Mouse (Mus musculus): ENCODE measurements around the gene Cct5. TPM values are rescaled to one million over a fixed set of nuclear protein-coding genes. Genes with fewer than 3 reads are reported as not detected.

Cct5 gene
- total and polyA plus RNA-seq, 3 experiments, result 396 to 1,184 (median 798) TPM

- Histone ChIP-seq H3K9ac (ENCODE audit: control insufficient read depth, low read depth, low read length, poor library complexity, severe bottlenecking) (no peak overlapping the region), H3K36me3 (ENCODE audit: control insufficient read depth in 1 of 2, insufficient read depth in 2 of 2, low read length in 2 of 2) (peaks cover 0 to 2% of the 10 kb centered on the region in 2 experiments; a peak in 1 of 4 replicates), H3K9me3 (replicated peaks; ENCODE audit: insufficient read depth, low read length) (no peaks in the 10 kb centered on the region), H3K27me3 (ENCODE audit: control insufficient read depth in 1 of 2, insufficient read depth in 2 of 2, low read length in 2 of 2) (no peaks in the 10 kb centered on the region), H3K4me1 (ENCODE audit: control insufficient read depth in 1 of 2, insufficient read depth in 2 of 2, low read length in 2 of 2) (peaks cover 0 to 9% of the 10 kb centered on the region in 2 experiments; a peak in 2 of 4 replicates), H3K4me3 (ENCODE audit: control insufficient read depth in 1 of 2, insufficient read depth in 1 of 2, low read depth in 2 of 2, low read length in 2 of 2) (no peak overlapping the region), H3K27ac (ENCODE audit: control insufficient read depth, low read depth, low read length) (no peak overlapping the region), H3K79me2 (ENCODE audit: control insufficient read depth, insufficient read depth, low read length, poor library complexity) (no peaks in the 10 kb centered on the region)
- TF ChIP-seq TAL1 (IDR thresholded peaks at IDR 0.05; ENCODE audit: low read length) (no peak), RAD21 (IDR thresholded peaks at IDR 0.05; ENCODE audit: low read depth, low read length) (no peak), SMC3 (IDR thresholded peaks at IDR 0.05; ENCODE audit: low read depth, low read length) (no peak), CHD2 (IDR thresholded peaks at IDR 0.05; ENCODE audit: low read length) (no peak), TBP (IDR thresholded peaks at IDR 0.05; ENCODE audit: low read depth, low read length) (no peak), USF2 (IDR thresholded peaks at IDR 0.05; ENCODE audit: borderline replicate concordance in 1 of 2, insufficient read depth in 1 of 2, low read depth in 1 of 2, low read length in 2 of 2) (no peak), BHLHE40 (IDR thresholded peaks at IDR 0.05; ENCODE audit: borderline replicate concordance, low read depth, low read length) (no peak), RCOR1 (IDR thresholded peaks at IDR 0.05; ENCODE audit: low read depth, low read length) (no peak), USF1 (IDR thresholded peaks at IDR 0.05; ENCODE audit: low read depth, low read length) (no peak), E2F4 (IDR thresholded peaks at IDR 0.05; ENCODE audit: borderline replicate concordance, low read depth, low read length) (no peak), ETS1 (IDR thresholded peaks at IDR 0.05; ENCODE audit: low read depth, low read length) (no peak), ZC3H11A (IDR thresholded peaks at IDR 0.05; ENCODE audit: low read depth, low read length) (no peak), NRF1 (IDR thresholded peaks at IDR 0.05; ENCODE audit: insufficient read depth, low read depth, low read length, poor library complexity, severe bottlenecking) (no peak), ZKSCAN1 (IDR thresholded peaks at IDR 0.05; ENCODE audit: low read depth, low read length) (no peak), JUND (IDR thresholded peaks at IDR 0.05; ENCODE audit: low read depth, low read length) (no peak), KAT2A (conservative IDR thresholded peaks at IDR 0.05; ENCODE audit: low read depth, low read length) (no peak)
- DNase-seq (ENCODE audit: low read depth, low spot score), result no peak
Observed at GRCm38 (mm10) chr15:31561976-31562375, 39.6 kb downstream of the Cct5 start.

- H3K27ac ChIP-seq (ENCODE audit: control insufficient read depth, low read depth, low read length), result no peak overlapping the region
- H3K36me3 ChIP-seq (ENCODE audit: control insufficient read depth in 1 of 2, insufficient read depth in 2 of 2, low read length in 2 of 2), result peaks cover 0 to 2% of the 10 kb centered on the region in 2 experiments; a peak in 1 of 4 replicates
- TF ChIP-seq POLR2AphosphoS2 (IDR thresholded peaks at IDR 0.05; ENCODE audit: low read length) (no peak), SIN3A (IDR thresholded peaks at IDR 0.05; ENCODE audit: low read length) (no peak), MXI1 (IDR thresholded peaks at IDR 0.05; ENCODE audit: low read depth, low read length) (no peak), CHD2 (IDR thresholded peaks at IDR 0.05; ENCODE audit: low read length) (no peak), MAZ (IDR thresholded peaks at IDR 0.05; ENCODE audit: low read depth, low read length) (no peak), ETS1 (IDR thresholded peaks at IDR 0.05; ENCODE audit: low read depth, low read length) (no peak), MYB (IDR thresholded peaks at IDR 0.05; ENCODE audit: low read depth, low read length) (no peak), MYC (IDR thresholded peaks at IDR 0.05; ENCODE audit: low read depth, low read length) (no peak), SMC3 (IDR thresholded peaks at IDR 0.05; ENCODE audit: low read depth, low read length) (no peak), MAFK (IDR thresholded peaks at IDR 0.05; ENCODE audit: borderline replicate concordance, low read depth, low read length) (no peak), BHLHE40 (IDR thresholded peaks at IDR 0.05; ENCODE audit: borderline replicate concordance, low read depth, low read length) (no peak), ZC3H11A (IDR thresholded peaks at IDR 0.05; ENCODE audit: low read depth, low read length) (no peak), E2F4 (IDR thresholded peaks at IDR 0.05; ENCODE audit: borderline replicate concordance, low read depth, low read length) (no peak), USF1 (IDR thresholded peaks at IDR 0.05; ENCODE audit: low read depth, low read length) (no peak), MEF2A (IDR thresholded peaks at IDR 0.05; ENCODE audit: extremely low read depth, insufficient replicate concordance, low read depth, low read length, poor library complexity, severe bottlenecking) (no peak), ELF1 (IDR thresholded peaks at IDR 0.05; ENCODE audit: low read depth, low read length) (no peak), EP300 (IDR thresholded peaks at IDR 0.05; ENCODE audit: low read depth in 1 of 2, low read length in 2 of 2) (no peak), GABPA (IDR thresholded peaks at IDR 0.05; ENCODE audit: low read depth, low read length) (no peak)
- H3K9me3 ChIP-seq (replicated peaks; ENCODE audit: insufficient read depth, low read length), result no peaks in the 10 kb centered on the region
- no peaks in the 10 kb centered on the region for H3K79me2 ChIP-seq (ENCODE audit: control insufficient read depth, insufficient read depth, low read length, poor library complexity)
- H3K4me1 ChIP-seq (ENCODE audit: control insufficient read depth in 1 of 2, insufficient read depth in 2 of 2, low read length in 2 of 2), result peaks cover 0 to 9% of the 10 kb centered on the region in 2 experiments; a peak in 2 of 4 replicates
- H3K9ac ChIP-seq (ENCODE audit: control insufficient read depth, low read depth, low read length, poor library complexity, severe bottlenecking), result no peak overlapping the region
- no peak overlapping the region for H3K4me3 ChIP-seq (ENCODE audit: control insufficient read depth in 1 of 2, insufficient read depth in 1 of 2, low read depth in 2 of 2, low read length in 2 of 2)
- no peak for DNase-seq (ENCODE audit: low read depth, low spot score)
- no peaks in the 10 kb centered on the region for H3K27me3 ChIP-seq (ENCODE audit: control insufficient read depth in 1 of 2, insufficient read depth in 2 of 2, low read length in 2 of 2)
Observed at GRCm38 (mm10) chr15:31561390-31561789, 40.2 kb downstream of the Cct5 start.

Measured in MEL (cell line).